Mouse (Mus musculus): ENCODE measurements around the gene Ube2b.

- TF ChIP-seq CTCF (IDR thresholded peaks at IDR 0.05; ENCODE audit: control insufficient read depth, insufficient read depth, low read length) (no peak), POLR2A (IDR thresholded peaks at IDR 0.05; ENCODE audit: borderline replicate concordance, control insufficient read depth, low read depth, low read length) (no peak)
Observed at GRCm38 (mm10) chr11:51949919-51950318, 50.6 kb downstream of the Ube2b start.
